Mouse (Mus musculus) myocyte (in vitro differentiated cells): ENCODE data around the gene Tmem181a. TPM values are rescaled to one million over a fixed set of nuclear protein-coding genes. Genes with fewer than 3 reads are reported as not detected.
"Not testable (repeated sequence)": the region's sequence is repeated elsewhere in the genome, so short reads cannot be mapped to it uniquely, and the experiment has no call there.

Experiments used
- H3K27me3 ChIP-seq: one replicate; pipeline ENCODE4 v1.6.1; 2011; ENCODE audit not compliant: control insufficient read depth, insufficient read depth, insufficient read length
- H3K36me3 ChIP-seq: one replicate; pipeline ENCODE4 v1.6.1; 2011; ENCODE audit not compliant: control insufficient read depth, insufficient read depth
- H3K4me2 ChIP-seq: one replicate; pipeline ENCODE4 v1.6.1; 2011; ENCODE audit warnings: low read depth, control low read depth
- H3K4me3 ChIP-seq: one replicate; pipeline ENCODE4 v1.5.1; 2011; ENCODE audit warnings: mild to moderate bottlenecking, control low read depth, moderate library complexity
- H3K79me2 ChIP-seq: one replicate; pipeline ENCODE4 v1.6.1; 2011; ENCODE audit not compliant: control insufficient read depth, insufficient read depth
- H3ac ChIP-seq: one replicate; pipeline ENCODE4 v1.6.1; 2011; ENCODE audit not compliant: control insufficient read depth, insufficient read length
- polyA plus RNA-seq: library from polyadenylated mRNA; unstranded; fragments of >200 nt; fragmentation: generic; extraction: Trizol; gene quantifications from one replicate; pipeline ENCODE4 v1.2.1, GENCODE M21; 2012; ENCODE audit warnings: missing spikeins

Gene Tmem181a
- polyA plus RNA-seq, 1 experiment, result 8.7 TPM

GRCm38 (mm10) chr17:6270840-6271239 is 14.2 kb downstream of the Tmem181a start:
- not testable (repeated sequence) for H3K27me3 ChIP-seq, H3K4me3 ChIP-seq, H3K79me2 ChIP-seq

GRCm38 (mm10) chr17:6271970-6272369 is 15.3 kb downstream of the Tmem181a start:
- H3K27me3 ChIP-seq, result not testable (repeated sequence)

More at GRCm38 (mm10) chr17:6270840-6271239, 14.2 kb downstream of the Tmem181a start:
- H3K4me2 ChIP-seq, H3K36me3 ChIP-seq, H3ac ChIP-seq: not testable (repeated sequence)

GRCm38 (mm10) chr17:6274693-6275092 is 18.0 kb downstream of the Tmem181a start:
- H3ac ChIP-seq, H3K36me3 ChIP-seq, H3K27me3 ChIP-seq: not testable (repeated sequence)

More at GRCm38 (mm10) chr17:6271970-6272369, 15.3 kb downstream of the Tmem181a start:
- not testable (repeated sequence) for H3K79me2 ChIP-seq, H3K4me3 ChIP-seq, H3K36me3 ChIP-seq, H3K4me2 ChIP-seq, H3ac ChIP-seq

GRCm38 (mm10) chr17:6279205-6279604 is 22.5 kb downstream of the Tmem181a start:
- not testable (repeated sequence) for H3K79me2 ChIP-seq, H3K27me3 ChIP-seq, H3K4me3 ChIP-seq, H3K36me3 ChIP-seq, H3K4me2 ChIP-seq, H3ac ChIP-seq

More at GRCm38 (mm10) chr17:6274693-6275092, 18.0 kb downstream of the Tmem181a start:
- not testable (repeated sequence) for H3K4me3 ChIP-seq, H3K4me2 ChIP-seq, H3K79me2 ChIP-seq

- not testable (repeated sequence) for H3ac ChIP-seq, H3K79me2 ChIP-seq, H3K36me3 ChIP-seq, H3K27me3 ChIP-seq, H3K4me3 ChIP-seq, H3K4me2 ChIP-seq
Measured at GRCm38 (mm10) chr17:6279772-6280171, 23.1 kb downstream of the Tmem181a start.

GRCm38 (mm10) chr17:6280513-6280912 is 23.9 kb downstream of the Tmem181a start:
- not testable (repeated sequence) for H3K4me2 ChIP-seq, H3K27me3 ChIP-seq, H3K79me2 ChIP-seq, H3K4me3 ChIP-seq, H3K36me3 ChIP-seq, H3ac ChIP-seq

GRCm38 (mm10) chr17:6283137-6283536 is 26.5 kb downstream of the Tmem181a start:
- not testable (repeated sequence) for H3K27me3 ChIP-seq, H3K4me2 ChIP-seq, H3ac ChIP-seq, H3K79me2 ChIP-seq, H3K4me3 ChIP-seq, H3K36me3 ChIP-seq

GRCm38 (mm10) chr17:6286169-6286568 is 29.5 kb downstream of the Tmem181a start:
- not testable (repeated sequence) for H3K4me3 ChIP-seq, H3K36me3 ChIP-seq, H3ac ChIP-seq, H3K27me3 ChIP-seq, H3K79me2 ChIP-seq, H3K4me2 ChIP-seq

- not testable (repeated sequence) for H3K4me3 ChIP-seq, H3K36me3 ChIP-seq, H3ac ChIP-seq, H3K27me3 ChIP-seq, H3K79me2 ChIP-seq, H3K4me2 ChIP-seq
Measured at GRCm38 (mm10) chr17:6289045-6289444, 32.4 kb downstream of the Tmem181a start.

GRCm38 (mm10) chr17:6293882-6294281 is 37.2 kb downstream of the Tmem181a start:
- H3K4me3 ChIP-seq, H3K27me3 ChIP-seq, H3K79me2 ChIP-seq, H3ac ChIP-seq, H3K4me2 ChIP-seq, H3K36me3 ChIP-seq: not testable (repeated sequence)

- not testable (repeated sequence) for H3K36me3 ChIP-seq, H3K4me2 ChIP-seq, H3K79me2 ChIP-seq, H3K27me3 ChIP-seq, H3K4me3 ChIP-seq, H3ac ChIP-seq
Measured at GRCm38 (mm10) chr17:6297060-6297795, 40.6 kb downstream of the Tmem181a start.

- H3K27me3 ChIP-seq, H3K79me2 ChIP-seq, H3K4me3 ChIP-seq, H3ac ChIP-seq, H3K36me3 ChIP-seq, H3K4me2 ChIP-seq: not testable (repeated sequence)
Measured at GRCm38 (mm10) chr17:6300190-6300863, 43.7 kb downstream of the Tmem181a start.

GRCm38 (mm10) chr17:6304891-6305290 is 48.2 kb downstream of the Tmem181a start:
- H3K79me2 ChIP-seq, H3ac ChIP-seq, H3K36me3 ChIP-seq, H3K4me3 ChIP-seq, H3K27me3 ChIP-seq, H3K4me2 ChIP-seq: not testable (repeated sequence)
